Mouse (Mus musculus): ENCODE measurements around the gene Amotl1. TPM values are rescaled to one million over a fixed set of nuclear protein-coding genes. Genes with fewer than 3 reads are reported as not detected.
A peak's percentile ranks its signal among the peaks of the same experiment; 100 is the strongest.

The Amotl1 gene
- total RNA-seq, 2 experiments from 2014 or later: 14.6 to 16.9 TPM

DNA sequence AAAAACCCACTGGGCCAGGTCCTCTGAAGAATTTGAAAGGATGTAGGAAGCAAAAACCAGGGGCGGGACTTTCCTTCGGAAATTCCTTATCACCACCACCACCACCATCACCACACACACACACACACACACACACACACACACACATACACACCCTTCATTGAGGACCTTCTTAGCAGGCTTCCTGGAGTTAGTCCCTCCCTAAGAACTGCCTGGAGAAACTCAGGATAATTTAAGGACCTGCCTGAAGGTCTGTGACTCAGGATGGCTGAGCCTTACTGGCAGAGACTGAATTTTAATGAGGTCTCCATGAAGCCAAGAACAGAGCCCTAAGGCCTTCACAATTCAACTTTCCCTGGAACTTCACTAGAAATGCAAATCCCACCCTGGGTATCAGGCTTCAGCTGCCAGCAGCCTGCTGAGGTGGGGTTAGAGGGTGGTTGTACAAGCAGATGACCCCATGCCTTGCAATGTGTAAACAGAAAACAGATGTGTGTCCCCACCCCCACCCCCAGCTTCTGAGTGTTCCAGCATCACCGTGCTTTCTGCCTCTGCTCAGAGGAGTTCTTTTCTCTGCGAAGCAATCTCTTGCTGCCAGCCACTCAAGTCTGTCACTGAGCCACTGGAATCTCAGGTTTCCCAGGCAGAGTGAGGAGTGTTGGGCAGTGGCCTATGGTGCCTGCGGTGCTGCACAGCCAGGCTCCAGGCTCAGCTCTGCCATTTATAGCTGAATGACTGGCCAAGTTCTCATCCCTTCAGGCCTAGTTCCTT is 2.4 kb downstream of the Amotl1 start:
- intact Hi-C loops (cut with DNase I): no loop called here
- DNase-seq (ENCODE audit: low spot score in 2 of 2): no peak

DNA sequence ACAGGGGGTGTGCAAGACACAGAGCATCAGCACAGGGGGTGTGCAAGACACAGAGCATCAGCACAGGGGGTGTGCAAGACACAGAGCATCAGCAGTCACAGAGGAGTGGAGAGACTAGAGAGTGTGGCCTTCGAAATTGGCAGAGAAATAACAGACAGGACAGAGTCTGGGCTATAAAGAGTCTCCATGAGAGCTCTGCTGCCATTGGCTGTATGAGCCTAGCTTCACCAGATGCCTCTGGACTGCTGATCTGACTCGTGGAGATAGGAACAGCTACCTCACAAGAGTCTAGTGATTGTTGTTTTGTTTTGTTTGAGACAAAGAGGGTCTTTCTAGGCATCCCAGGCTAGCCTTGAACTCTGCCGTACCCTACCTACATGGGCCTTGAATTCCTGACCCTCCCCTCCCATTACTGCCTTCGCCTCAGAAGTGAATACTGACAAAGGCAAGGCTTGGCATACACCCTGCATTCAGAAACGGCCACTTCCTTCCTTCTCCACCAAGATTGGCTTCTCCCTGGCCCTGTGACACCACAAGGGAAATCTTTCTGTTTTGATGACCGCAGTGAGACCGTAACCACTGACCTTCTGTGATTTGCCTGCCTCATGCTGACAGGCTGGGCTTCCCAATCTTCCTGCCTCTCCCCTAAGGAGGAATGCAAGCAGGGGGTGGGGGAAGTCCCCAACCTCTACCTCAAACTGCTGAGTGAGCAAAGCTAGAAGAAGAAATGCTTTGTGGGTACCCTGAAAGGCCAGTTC is 3.4 kb downstream of the Amotl1 start:
- intact Hi-C loops (cut with DNase I): no loop called here
- DNase-seq (ENCODE audit: low spot score in 2 of 2): no peak

DNA sequence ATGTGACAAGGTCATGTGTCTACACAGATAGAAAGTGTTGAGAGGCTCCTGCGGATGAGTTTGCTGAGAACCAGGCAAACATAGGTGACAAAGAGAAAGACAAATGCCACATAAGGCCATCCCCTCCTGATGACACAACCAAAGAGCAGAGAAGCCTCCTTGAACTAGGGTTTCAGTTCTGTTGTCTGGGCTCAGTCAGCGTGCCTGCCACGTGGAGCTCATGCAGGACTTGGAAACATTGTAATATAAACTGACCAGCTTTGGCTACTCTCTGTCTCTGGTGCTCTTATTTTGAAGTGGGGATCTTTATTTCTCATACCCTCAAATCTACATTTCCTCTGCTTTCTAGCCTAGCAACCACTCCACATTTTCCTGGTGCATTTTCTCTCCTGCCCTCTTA is 8.6 kb downstream of the Amotl1 start:
- intact Hi-C loops (cut with DNase I): no loop called here
- DNase-seq (ENCODE audit: low spot score in 2 of 2): no peak

DNA sequence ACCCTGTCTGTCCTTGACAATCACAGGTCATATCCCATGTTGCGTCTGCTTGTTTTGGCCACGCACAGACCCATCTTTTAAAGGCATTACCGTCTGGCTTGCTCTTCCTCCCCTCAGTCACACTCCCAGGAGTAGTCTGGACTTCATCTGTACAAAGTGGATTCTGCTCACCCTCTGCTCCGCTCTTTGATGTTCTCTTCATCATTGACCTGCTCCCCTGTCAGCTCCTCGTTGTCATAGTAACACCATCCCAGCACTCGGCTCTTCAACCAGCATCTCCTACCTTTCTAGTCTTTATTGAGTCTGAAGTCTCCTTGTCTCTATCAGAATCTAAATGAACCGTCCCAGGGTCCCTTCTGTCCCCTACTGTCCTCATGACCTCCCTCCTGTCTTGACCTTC is 9.3 kb downstream of the Amotl1 start:
- DNase-seq (ENCODE audit: low spot score in 2 of 2): no peak
- intact Hi-C loops (cut with DNase I): no loop called here

DNA sequence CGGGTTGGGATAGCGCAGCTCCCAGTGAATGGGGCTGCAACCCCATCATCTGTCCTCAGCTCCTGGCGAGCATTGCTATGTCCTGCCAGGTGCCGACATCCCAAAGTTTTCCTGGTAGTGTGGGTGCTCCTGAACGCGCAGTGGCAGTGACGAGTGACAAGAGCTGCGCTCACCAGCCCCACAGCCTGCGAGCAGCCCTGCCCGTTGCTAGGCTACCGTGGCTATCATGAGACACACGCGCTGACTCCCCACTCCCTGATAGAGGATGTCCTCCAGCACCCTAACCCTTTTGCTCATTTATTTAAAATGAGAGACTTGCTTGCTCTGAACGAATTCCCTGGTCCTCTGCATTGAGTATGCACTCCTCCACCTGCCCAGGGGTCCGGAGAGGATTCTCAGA is 10.7 kb downstream of the Amotl1 start:
- intact Hi-C loops (cut with DNase I): no loop called here
- DNase-seq (ENCODE audit: low spot score in 2 of 2): peak in 1 of 2 experiments; percentile 26

DNA sequence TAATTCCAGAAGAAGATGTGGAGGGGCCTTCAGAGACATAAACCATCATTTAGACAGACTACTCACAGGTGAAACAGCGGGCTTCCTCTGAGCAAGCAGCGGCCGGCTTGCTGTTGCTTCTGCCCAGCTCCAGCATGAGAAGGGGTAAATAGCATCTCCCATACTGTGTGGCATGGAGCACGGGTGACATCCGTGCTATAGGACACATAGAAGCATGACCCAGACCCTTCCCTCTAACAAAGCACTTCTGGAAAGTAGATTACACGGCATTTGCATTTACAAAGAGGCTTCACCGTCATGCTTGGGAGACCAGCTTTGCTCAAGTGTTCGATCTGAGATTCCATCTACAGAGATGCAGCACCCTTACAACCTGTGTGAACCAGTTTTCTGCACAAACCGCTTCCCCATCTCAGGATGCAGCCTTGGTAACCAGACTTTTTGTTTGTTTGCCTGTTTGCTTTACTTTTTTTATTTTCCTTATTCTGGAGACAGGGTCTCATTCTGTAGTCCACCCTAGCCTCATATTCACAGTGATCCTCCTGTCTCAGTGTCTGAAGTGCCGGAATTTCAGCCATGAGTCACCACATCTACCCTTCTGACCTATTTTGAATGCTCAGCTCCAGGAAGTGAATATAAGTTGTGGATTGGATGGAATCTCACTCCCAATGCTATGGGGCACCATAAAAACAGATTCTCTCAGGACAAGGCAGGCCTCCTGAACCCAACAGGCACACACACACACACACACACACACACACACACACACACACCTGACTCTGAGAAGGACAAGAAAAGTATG is 12.3 kb downstream of the Amotl1 start:
- no peak for DNase-seq (ENCODE audit: low spot score in 2 of 2)

DNA sequence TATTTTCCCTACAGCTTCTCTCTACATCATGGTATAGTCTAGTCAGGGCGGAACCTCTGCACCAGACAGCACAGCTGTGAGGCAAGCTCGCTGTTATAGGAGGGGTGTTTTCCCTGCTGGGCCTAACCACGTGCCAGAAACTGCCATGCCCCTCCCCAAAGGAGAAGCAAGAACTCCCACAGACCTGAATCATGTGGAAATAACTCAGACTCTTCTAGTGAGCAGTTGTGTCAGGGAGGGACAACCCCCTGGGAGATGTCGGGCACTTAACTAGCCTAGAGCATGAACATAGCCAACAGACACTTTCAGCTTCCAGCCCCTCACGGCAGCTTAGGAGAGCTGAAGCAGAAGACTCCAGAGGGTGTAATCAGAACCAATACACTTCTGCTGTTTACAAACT is 13.1 kb downstream of the Amotl1 start:
- DNase-seq (ENCODE audit: low spot score in 2 of 2): no peak
- intact Hi-C loops (cut with DNase I): no loop called here

More for the DNA sequence above, 12.3 kb downstream of the Amotl1 start:
- intact Hi-C loops (cut with DNase I): no loop called here

DNA sequence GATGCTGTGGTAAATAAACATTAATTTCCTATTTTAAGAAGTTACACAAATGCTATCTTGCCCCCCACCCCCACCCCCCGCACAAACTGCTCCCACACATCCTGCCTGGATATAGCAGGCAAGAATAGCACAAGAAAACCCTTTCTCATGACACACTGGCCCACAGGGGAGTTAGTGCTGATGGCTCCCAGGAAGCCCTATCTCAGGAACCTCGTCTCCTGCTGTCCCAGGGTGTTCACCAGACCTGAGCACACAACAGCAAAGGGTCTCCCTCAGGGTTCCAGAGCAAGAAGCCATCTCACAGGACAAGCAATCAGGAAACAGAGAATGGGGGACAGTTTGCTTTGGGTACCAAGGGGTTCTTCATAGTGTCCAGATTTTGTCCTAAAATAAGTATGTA is 17.3 kb downstream of the Amotl1 start:
- DNase-seq (ENCODE audit: low spot score in 2 of 2): no peak
- intact Hi-C loops (cut with DNase I): no loop called here

DNA sequence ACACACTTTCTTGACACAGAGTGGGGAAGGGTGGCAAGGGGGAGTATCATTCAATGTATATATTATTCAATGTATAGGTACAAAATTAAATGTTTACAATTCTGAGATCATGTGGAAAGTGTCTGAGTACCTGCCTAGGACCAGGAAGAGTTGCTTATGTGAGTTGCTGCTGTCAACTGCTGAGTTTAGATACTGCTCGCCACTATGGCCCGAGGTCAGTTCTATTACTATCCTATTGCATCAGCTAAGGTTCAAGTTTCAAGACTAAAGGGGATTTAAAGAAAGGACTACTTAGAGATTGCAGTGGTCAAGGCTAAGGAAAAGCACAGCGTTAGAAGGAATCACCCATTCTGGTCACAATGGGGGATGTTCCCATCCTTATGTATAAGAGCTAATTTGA is 18.9 kb downstream of the Amotl1 start:
- intact Hi-C loops (cut with DNase I): no loop called here
- DNase-seq (ENCODE audit: low spot score in 2 of 2): no peak

DNA sequence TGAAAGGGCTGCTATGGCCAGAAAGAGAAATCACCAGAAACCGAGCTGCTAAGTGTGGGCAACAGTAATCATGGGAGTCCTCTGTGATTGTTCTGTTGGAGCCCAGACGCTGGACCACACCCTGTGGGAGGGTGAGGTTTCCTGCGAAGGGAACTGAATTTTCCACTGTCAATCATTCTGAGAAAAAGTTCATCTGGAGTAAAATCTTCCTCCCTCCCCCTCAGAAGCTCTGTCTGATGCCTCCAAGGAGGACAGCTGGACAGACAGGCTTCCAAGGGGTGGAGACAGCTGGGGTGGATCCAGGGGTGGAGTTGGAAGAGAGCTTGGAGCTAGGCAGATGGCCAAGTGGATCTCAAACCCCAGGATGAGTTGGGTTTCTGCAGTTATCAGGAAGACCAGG is 19.8 kb downstream of the Amotl1 start:
- intact Hi-C loops (cut with DNase I): no loop called here
- no peak for DNase-seq (ENCODE audit: low spot score in 2 of 2)

DNA sequence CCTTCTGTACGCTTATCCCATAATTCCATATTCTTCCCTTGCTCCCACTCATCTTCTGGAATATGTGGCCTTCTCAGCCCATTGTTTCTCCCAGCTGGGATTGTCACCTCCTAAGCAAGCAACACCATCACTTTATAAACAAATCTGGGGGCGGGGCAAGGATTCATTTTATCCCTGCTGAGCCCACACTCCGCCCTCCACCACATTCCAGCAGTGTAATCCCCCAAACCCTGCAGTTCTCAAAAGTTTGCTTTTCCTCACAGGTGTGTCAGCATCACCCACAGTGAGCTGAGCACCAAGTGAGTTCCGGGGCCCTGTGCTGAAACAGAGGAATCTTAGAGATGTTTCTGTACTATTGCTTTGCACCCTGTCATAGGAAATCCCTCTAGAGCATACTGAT is 20.9 kb downstream of the Amotl1 start:
- intact Hi-C loops (cut with DNase I): no loop called here
- DNase-seq (ENCODE audit: low spot score in 2 of 2): no peak

DNA sequence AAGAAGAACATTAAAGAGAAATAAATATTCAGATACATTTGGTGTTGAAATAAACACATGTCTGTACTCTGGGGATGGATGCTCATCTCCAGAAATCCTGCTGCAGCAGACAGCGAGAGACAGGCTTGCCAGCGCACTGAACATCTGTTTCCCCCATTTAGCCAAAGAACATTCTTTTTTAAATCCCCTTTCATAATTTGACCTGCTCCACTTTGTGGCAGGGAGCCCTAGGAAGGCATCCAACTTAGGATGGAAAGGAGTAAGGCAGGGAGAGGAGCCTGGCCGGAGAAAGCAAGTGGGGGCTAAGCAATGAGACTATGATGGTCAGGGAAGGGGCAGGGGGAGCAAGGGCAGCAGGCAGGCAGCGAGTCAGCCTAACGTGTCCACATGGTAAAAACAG is 21.6 kb downstream of the Amotl1 start:
- intact Hi-C loops (cut with DNase I): no loop called here
- no peak for DNase-seq (ENCODE audit: low spot score in 2 of 2)

DNA sequence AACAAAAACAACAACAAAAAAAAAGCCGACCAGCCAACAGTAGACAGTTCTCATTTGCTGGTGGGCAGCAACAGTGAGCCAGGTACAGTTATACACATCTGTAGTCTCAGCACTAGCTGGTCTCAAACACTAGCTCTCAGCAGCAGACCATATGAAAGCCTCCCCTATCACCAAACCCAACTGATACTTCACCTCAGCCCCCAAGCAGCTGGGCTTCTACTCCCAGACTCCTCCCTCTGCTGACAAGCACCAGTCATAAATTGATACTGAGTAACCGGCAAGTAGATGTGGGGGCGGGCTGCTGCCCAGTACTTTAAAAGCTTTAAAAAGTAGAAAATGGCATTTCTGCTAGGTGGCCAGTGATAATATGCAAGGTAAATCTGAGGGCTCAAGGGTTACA is 22.0 kb downstream of the Amotl1 start:
- intact Hi-C loops (cut with DNase I): no loop called here

DNA sequence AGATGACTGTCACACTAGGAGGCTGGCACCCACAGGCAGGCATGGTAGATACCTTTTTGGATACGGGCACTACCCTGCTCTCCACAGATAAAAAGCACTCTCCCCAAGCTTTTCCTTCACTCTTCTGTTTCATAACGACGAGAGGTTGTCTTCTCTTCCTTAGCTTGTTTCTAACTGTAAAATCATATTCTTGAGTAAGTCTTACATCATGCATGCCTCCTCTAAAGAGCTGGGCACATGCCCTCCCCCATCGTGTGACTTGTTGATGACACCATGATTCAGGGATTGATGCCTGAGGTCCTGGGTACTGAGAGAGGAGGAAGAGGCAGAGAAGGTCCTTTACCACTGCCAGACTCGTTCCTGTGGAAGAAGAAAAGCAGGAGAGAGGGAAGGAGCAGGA is 24.7 kb downstream of the Amotl1 start:
- DNase-seq (ENCODE audit: low spot score in 2 of 2): no peak
- intact Hi-C loops (cut with DNase I): no loop called here

More for the DNA sequence above, 22.0 kb downstream of the Amotl1 start:
- DNase-seq (ENCODE audit: low spot score in 2 of 2): no peak

DNA sequence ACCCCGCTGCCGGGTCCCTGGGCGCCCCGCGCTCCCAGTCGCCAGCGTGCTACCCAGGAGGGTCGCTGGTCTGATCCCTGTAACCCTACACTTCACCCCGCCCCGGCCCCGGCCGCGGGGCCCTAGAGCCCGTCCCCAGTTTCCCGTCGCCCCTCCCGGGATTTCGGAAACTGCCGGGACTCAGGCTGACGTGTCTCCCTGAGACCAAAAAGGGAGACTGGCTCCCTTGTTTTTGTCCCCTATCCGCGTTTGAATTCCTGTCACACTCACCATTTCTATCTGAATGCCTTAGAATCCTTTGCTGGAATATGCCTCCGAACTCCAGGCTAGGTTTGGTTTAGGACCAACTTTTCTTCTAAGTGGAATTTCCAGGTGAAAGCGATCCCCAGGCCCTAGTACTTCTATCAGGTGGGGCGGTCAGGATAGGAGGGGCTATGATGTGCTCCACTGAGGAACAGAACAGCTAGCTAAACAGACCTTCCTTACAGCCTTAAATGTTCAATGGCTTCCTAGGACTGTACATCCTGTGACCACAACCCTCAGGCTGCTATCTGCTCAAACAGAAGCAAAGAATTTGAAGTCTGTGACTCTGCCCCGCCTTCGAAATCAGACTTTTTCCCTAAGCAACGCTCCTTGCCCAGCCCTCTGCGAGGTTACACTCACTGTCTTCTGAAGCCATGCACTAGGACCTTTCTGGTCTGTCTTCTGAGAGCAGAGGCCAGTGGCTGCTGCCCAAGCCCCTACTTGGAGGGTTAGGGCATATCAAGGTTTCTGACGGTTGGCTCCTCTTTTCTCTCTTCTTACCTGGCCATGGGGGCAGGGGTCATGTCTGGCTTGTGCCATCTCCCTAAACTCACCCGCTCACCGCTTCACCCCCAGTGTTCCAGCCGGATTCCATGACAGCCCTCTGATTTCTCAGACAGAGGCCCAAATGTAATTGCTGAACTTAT is 29.6 kb downstream of the Amotl1 start:
- DNase-seq (ENCODE audit: low spot score in 2 of 2): peak; percentile 26 to 33
- intact Hi-C loops (cut with DNase I): no loop called here

DNA sequence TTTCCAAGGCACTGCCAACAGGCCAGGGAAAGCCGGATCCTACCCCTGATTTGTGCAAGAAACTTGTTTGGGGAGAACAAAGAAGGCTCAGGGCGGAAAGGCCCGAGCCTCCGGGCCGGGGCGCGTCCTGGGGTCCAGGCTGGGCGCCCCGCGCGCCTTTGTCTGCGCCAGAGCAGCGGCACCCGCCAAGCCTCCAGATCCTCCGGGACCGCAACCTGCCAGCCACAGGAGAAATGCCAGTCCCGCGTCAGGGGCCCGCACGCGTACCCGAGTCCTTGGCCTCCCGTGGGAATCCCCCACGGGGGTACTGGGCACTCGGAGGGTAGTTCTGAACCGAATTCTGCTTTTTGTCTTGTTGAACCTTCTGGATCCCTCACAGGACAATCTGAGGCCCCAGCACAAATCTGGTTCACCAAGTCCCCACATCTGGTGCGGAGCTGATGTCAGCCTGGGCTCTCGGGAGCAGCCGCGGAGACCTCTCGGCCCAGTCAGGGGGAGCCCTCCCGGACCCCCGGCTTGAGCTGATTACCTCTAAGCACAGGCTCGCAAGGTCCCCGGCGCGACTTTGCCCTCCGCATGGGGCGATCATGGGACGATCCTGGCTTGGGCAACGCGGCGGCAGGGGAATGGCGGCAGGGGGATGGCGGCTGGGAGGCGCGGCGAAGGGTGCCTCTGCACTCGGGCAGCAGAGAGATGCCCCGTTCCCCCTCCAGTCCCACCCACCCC is 30.5 kb downstream of the Amotl1 start:
- intact Hi-C loops (cut with DNase I): no loop called here

DNA sequence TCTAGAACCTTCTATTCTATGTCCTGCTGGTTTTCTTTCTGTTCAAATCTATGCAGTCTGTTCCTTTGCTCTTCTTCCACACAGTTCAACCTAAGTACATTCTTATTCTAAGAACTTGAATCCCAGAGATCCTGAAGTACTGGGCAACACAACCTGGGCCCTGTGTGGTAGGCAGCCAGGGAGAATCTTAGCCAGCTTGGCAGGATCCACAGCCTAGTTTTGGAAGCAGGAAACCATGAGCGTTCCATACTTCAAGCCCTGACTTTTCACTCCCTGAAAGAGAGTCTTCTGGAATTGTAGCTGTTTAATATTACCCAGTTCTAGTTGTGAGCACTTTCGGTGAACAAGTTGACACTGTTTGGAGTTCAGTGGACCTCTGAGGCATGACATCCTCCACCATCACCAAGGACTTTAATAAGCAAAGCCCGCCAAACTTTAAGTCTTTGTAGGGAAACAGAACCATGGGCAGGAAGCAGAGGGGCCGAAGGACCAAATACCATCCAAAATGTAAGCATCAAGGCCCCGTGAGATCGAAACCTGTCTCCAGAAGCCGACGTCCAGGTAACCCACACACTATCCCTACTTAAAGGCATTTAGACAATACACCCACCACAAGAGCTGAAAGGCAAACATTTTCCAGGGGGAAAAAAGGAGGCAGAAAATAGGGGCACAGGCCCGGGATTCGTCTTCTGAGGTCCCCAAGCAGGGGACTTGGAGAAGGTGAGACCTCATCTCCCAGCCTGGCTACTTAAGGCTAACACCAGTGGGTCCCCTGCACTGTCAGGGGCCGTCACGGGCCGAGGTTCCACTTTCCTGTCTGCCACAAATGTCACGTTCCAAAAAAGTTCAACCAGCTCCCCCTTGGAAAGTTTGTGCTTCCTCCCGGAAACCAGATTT is 31.3 kb downstream of the Amotl1 start:
- intact Hi-C loops (cut with DNase I): loop anchor here (2.0 kb wide), 1 partner anchor 55 kb away; no protein-coding TSS in a partner anchor

More for the DNA sequence above, 30.5 kb downstream of the Amotl1 start:
- peak; percentile 28 to 40 for DNase-seq (ENCODE audit: low spot score in 2 of 2)

DNA sequence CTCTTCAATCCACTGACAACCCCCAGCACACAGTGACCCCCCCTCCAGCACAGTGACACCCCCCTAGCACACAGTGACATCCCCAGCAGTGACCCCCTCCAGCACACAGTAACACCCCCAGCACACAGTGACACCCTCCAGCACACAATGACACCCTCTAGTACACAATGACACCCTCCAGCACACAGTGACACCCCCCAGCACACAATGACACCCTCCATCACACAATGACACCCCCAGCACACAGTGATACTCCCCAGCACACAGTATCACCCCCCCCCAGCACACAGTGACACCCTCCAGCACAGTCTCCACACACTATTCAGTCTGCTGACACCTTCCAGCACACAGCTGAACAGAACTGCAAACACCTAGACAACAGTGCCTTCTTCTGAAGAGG is 32.3 kb downstream of the Amotl1 start:
- intact Hi-C loops (cut with DNase I): loop anchor here (2.0 kb wide), 1 partner anchor 54 kb away; no protein-coding TSS in a partner anchor
- no peak for DNase-seq (ENCODE audit: low spot score in 2 of 2)

More for the DNA sequence above, 31.3 kb downstream of the Amotl1 start:
- DNase-seq (ENCODE audit: low spot score in 2 of 2): no peak
